Comparison of ENCODE assay signal across 17 mouse cellular contexts in the genomic region with DNA sequence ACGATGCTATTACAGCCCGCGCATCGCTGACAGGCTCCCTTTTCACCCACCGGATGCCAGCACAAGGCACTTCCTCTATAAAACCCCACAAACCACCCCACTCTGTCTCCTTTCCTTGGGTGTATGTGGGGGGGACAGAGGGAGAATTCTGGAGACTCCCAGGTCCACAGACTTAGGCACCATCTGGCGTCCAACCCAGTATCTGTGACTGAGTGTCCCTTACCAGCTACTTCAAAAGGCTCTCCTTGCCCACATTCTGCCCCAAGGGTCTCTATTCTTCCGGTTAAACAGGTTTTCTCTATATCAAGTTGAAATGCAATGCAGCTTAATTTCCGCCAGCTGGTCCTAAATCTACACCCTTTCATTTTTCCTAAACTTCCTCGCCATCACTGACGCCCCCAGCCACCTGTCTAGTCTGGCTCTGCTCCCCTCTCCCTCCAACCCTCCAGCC. TPM values are rescaled to one million over a fixed set of nuclear protein-coding genes. Genes with fewer than 3 reads are reported as not detected.
A peak's percentile ranks its signal among the peaks of the same experiment; 100 is the strongest.
DNase-seq lines count a peak whose midpoint lies in the region; ATAC-seq and TF ChIP-seq lines count a peak whose summit lies in the region.
"Had no signal": no experiment of that assay in that cellular context is flagged by ENCODE, and none has a peak within 500 bp of the region (broad histone marks: within the 10 kb centered on the region; RNA-seq: fewer than 3 reads in every experiment).

No protein-coding gene starts in this region.

- H3K27me3 ChIP-seq in forebrain, embryonic 11.5 days (ENCODE audit: control insufficient read depth, insufficient read depth, low read length) = no peaks in the 10 kb centered on the region
- H3K27me3 ChIP-seq in forebrain, embryonic 12.5 days = no peaks in the 10 kb centered on the region
- no peaks in the 10 kb centered on the region for H3K27me3 ChIP-seq in embryonic facial prominence, embryonic 14.5 days (replicated peaks; ENCODE audit: control insufficient read depth, insufficient read depth, low read length)
- H3K27me3 ChIP-seq in stomach, postnatal 0 days (ENCODE audit: control insufficient read depth, insufficient read depth, low read length) = no peaks in the 10 kb centered on the region
- H3K27me3 ChIP-seq: intestine, embryonic 15.5 days; midbrain, embryonic 13.5 days had no signal

- no peak for ATAC-seq in forebrain, embryonic 11.5 days (replicated peaks; ENCODE audit: low FRiP score)
- no peak for ATAC-seq in forebrain, embryonic 12.5 days (ENCODE audit: low FRiP score)
- ATAC-seq in embryonic facial prominence, embryonic 14.5 days (ENCODE audit: low read depth) = peak; percentile 47; the same call in 1 of the 2 replicates
- no peak for ATAC-seq in stomach, postnatal 0 days (ENCODE audit: low FRiP score, low TSS enrichment)
- ATAC-seq: intestine, embryonic 15.5 days; midbrain, embryonic 13.5 days had no signal

- no peaks in the 10 kb centered on the region for H3K4me1 ChIP-seq in forebrain, embryonic 11.5 days (replicated peaks; ENCODE audit: control insufficient read depth, insufficient read depth, low read length)
- H3K4me1 ChIP-seq in forebrain, embryonic 12.5 days = peaks cover 8% of the 10 kb centered on the region; the same call in 1 of the 2 replicates
- H3K4me1 ChIP-seq in embryonic facial prominence, embryonic 14.5 days (ENCODE audit: control insufficient read depth, insufficient read depth, low read length) = no peaks in the 10 kb centered on the region
- no peaks in the 10 kb centered on the region for H3K4me1 ChIP-seq in stomach, postnatal 0 days (replicated peaks; ENCODE audit: control insufficient read depth, insufficient read depth)
- H3K4me1 ChIP-seq: intestine, embryonic 15.5 days; midbrain, embryonic 13.5 days had no signal

- TF ChIP-seq CTCF in stomach, postnatal 0 days (IDR thresholded peaks at IDR 0.05; ENCODE audit: low read depth) = no peak

- no peak for TF ChIP-seq EP300 in stomach, postnatal 0 days (optimal IDR thresholded peaks at IDR 0.05)

- no peaks in the 10 kb centered on the region for H3K36me3 ChIP-seq in forebrain, embryonic 11.5 days (ENCODE audit: control insufficient read depth, insufficient read depth, low read length)
- H3K36me3 ChIP-seq in forebrain, embryonic 12.5 days (replicated peaks) = no peaks in the 10 kb centered on the region
- H3K36me3 ChIP-seq in embryonic facial prominence, embryonic 14.5 days (ENCODE audit: control insufficient read depth, insufficient read depth, low read length) = no peaks in the 10 kb centered on the region
- H3K36me3 ChIP-seq in stomach, postnatal 0 days (ENCODE audit: control insufficient read depth, insufficient read depth, low read length) = no peaks in the 10 kb centered on the region
- H3K36me3 ChIP-seq: heart, embryonic 12.5 days; intestine, embryonic 15.5 days; midbrain, embryonic 13.5 days had no signal

- H3K4me3 ChIP-seq in forebrain, embryonic 11.5 days (ENCODE audit: low read depth, low read length) = no peak overlapping the region
- no peak overlapping the region for H3K4me3 ChIP-seq in forebrain, embryonic 12.5 days (replicated peaks)
- H3K4me3 ChIP-seq in embryonic facial prominence, embryonic 14.5 days (ENCODE audit: low read depth, low read length) = no peak overlapping the region
- H3K4me3 ChIP-seq in stomach, postnatal 0 days (ENCODE audit: low read depth, low read length) = no peak overlapping the region
- H3K4me3 ChIP-seq: heart, embryonic 12.5 days; intestine, embryonic 15.5 days; midbrain, embryonic 13.5 days had no signal

- H3K27ac ChIP-seq in forebrain, embryonic 11.5 days (ENCODE audit: low read depth, low read length) = no peak overlapping the region
- no peak overlapping the region for H3K27ac ChIP-seq in forebrain, embryonic 12.5 days
- no peak overlapping the region for H3K27ac ChIP-seq in embryonic facial prominence, embryonic 14.5 days (replicated peaks; ENCODE audit: low read depth, low read length)
- H3K27ac ChIP-seq in stomach, postnatal 0 days (replicated peaks) = no peak overlapping the region
- H3K27ac ChIP-seq: intestine, embryonic 15.5 days; midbrain, embryonic 13.5 days had no signal

- no peak overlapping the region for H3K9ac ChIP-seq in forebrain, embryonic 11.5 days (ENCODE audit: low read length)
- H3K9ac ChIP-seq in forebrain, embryonic 12.5 days = no peak overlapping the region
- no peak overlapping the region for H3K9ac ChIP-seq in embryonic facial prominence, embryonic 14.5 days (ENCODE audit: low read depth, low read length)
- H3K9ac ChIP-seq in stomach, postnatal 0 days (ENCODE audit: low read length) = no peak overlapping the region
- H3K9ac ChIP-seq: heart, embryonic 12.5 days; intestine, embryonic 15.5 days; midbrain, embryonic 13.5 days had no signal

- 74% methylated on average over 10 of the region's 10 CpGs for WGBS in forebrain, embryonic 11.5 days
- WGBS in forebrain, embryonic 12.5 days = 74% methylated on average over 10 of the region's 10 CpGs
- WGBS in embryonic facial prominence, embryonic 14.5 days = 46% methylated on average over 10 of the region's 10 CpGs
- 64% methylated on average over 10 of the region's 10 CpGs for WGBS in stomach, postnatal 0 days

- H3K4me2 ChIP-seq in forebrain, embryonic 11.5 days (ENCODE audit: low read depth, low read length, severe bottlenecking) = no peak overlapping the region
- no peak overlapping the region for H3K4me2 ChIP-seq in forebrain, embryonic 12.5 days
- H3K4me2 ChIP-seq in embryonic facial prominence, embryonic 14.5 days (ENCODE audit: low read depth, low read length) = no peak overlapping the region
- H3K4me2 ChIP-seq in stomach, postnatal 0 days (replicated peaks; ENCODE audit: low read depth) = no peak overlapping the region
- H3K4me2 ChIP-seq: heart, embryonic 12.5 days; intestine, embryonic 15.5 days; liver, embryonic 11.5 days; midbrain, embryonic 13.5 days had no signal

- no peaks in the 10 kb centered on the region for H3K9me3 ChIP-seq in forebrain, embryonic 11.5 days (ENCODE audit: control insufficient read depth, low read length)
- H3K9me3 ChIP-seq in forebrain, embryonic 12.5 days = no peaks in the 10 kb centered on the region
- no peaks in the 10 kb centered on the region for H3K9me3 ChIP-seq in embryonic facial prominence, embryonic 14.5 days (ENCODE audit: control insufficient read depth, low read length)
- no peaks in the 10 kb centered on the region for H3K9me3 ChIP-seq in stomach, postnatal 0 days (ENCODE audit: control insufficient read depth, low read length)
- H3K9me3 ChIP-seq: heart, embryonic 12.5 days; intestine, embryonic 15.5 days; midbrain, embryonic 13.5 days had no signal

- DNase-seq in forebrain, embryonic 11.5 days (ENCODE audit: low spot score) = peak; percentile 45
- DNase-seq in layer of hippocampus, adult 9-11 months = peak; percentile 34
- no peak for DNase-seq in layer of hippocampus, postnatal 25 days (ENCODE audit: extremely low spot score in 1 of 2, low spot score in 1 of 2)
- peak; percentile 59 for DNase-seq in embryonic facial prominence, embryonic 14.5 days (ENCODE audit: low spot score)
- peak; percentile 11 for DNase-seq in mesoderm, embryonic 11.5 days (ENCODE audit: low read depth, low spot score)
- no peak for DNase-seq in adipocyte (ENCODE audit: low spot score)
- no peak for DNase-seq in stomach, postnatal 0 days (ENCODE audit: low spot score)
- DNase-seq: adrenal gland, postnatal 10 days; cerebellum, postnatal 36 days; gastrocnemius, postnatal 10 days; lung, postnatal 10 days; right cerebral cortex, postnatal 4 days had no signal

RNA-seq across cellular contexts. Expression of a gene that starts 36.2 kb away (rescaled TPM):
- 9.7 and 12.9 TPM in 2 replicates for polyA plus RNA-seq in forebrain, embryonic 11.5 days (2014; fragmentation: Nextera tagmentation; extraction: Ambion mirVana)
- polyA plus RNA-seq in forebrain, embryonic 12.5 days (2016; fragmentation: Nextera tagmentation; extraction: Ambion mirVana) = 14.5 and 15.1 TPM in 2 replicates
- total RNA-seq in layer of hippocampus, postnatal 25 days (2021) = 10 to 100 TPM; 37.5 to 44.8 TPM
- 12.4 and 14.1 TPM in 2 replicates for polyA plus RNA-seq in embryonic facial prominence, embryonic 14.5 days (2014; fragmentation: Nextera tagmentation; extraction: Ambion mirVana)
- polyA plus RNA-seq in stomach, postnatal 0 days (2015; fragmentation: Nextera tagmentation; extraction: Ambion mirVana) = 5.6 and 6.7 TPM in 2 replicates

Comparison
In these comparisons a context has a peak if more than half of its experiments do, and no peak if none do; other contexts are left out.
1. DNase-seq: peak in forebrain, embryonic 11.5 days (single experiment), layer of hippocampus, adult 9-11 months (single experiment), embryonic facial prominence, embryonic 14.5 days (single experiment) and mesoderm, embryonic 11.5 days (single experiment); none in layer of hippocampus, postnatal 25 days (0 of 2), adipocyte (single experiment) and stomach, postnatal 0 days (single experiment).